Mouse (Mus musculus) kidney, adult 2 months (tissue): ENCODE results near the gene Efhc1.

Experiments
- CTCF ChIP-seq: fragments of 200-500 bp; conservative IDR thresholded peaks from 2 replicates; pipeline ENCODE4 v1.5.1; 2011; ENCODE audit warnings: low read depth, mild to moderate bottlenecking, control low read depth, low read length, moderate library complexity, mixed read lengths; ENCODE audit not compliant: insufficient read depth, insufficient read length
- POLR2A ChIP-seq: fragments of 200-500 bp; IDR thresholded peaks from one replicate; pipeline ENCODE4 v1.6.1; 2011; ENCODE audit warnings: low read depth, low read length, control low read depth

GRCm38 (mm10) chr1:21002246-21003142, 51.1 kb downstream of the Efhc1 start:
- TF ChIP-seq CTCF, result no peak
- no peak for TF ChIP-seq POLR2A
